Mouse (Mus musculus) gastrocnemius, adult 18-20 months (tissue): Measurements from ENCODE around the gene Sugp1. TPM values are rescaled to one million over a fixed set of nuclear protein-coding genes. Genes with fewer than 3 reads are reported as not detected.
"Not testable (repeated sequence)": the region's sequence is repeated elsewhere in the genome, so short reads cannot be mapped to it uniquely, and the experiment has no call there.

Experiments
- DNase-seq: peaks from one replicate; pipeline ENCODE4 v3.0.0; 2021; ENCODE audit warnings: low spot score
- long read RNA-seq, 2 experiments: library from polyadenylated mRNA; stranded (forward); transcript quantifications; one replicate each; pipeline ENCODE4 v2.0.0; 2021
- total RNA-seq, 2 experiments: library from RNA; stranded (reverse); gene quantifications; 2 replicates each; pipeline ENCODE4 v1.2.3; 2021

The Sugp1 gene
- 10 to 100 TPM; 16.1 to 19.5 TPM for total RNA-seq
- long read RNA-seq, experiment 1, transcript Sugp1-201 (14 exons, 2,681 nt) = major isoform, 14 of 22 reads
- long read RNA-seq, experiment 1, partial matches to known transcripts = 1 of 22 reads
- long read RNA-seq, experiment 1, other reads (novel, unspliced or antisense) = 7 of 22 reads
- long read RNA-seq, experiment 2, transcript Sugp1-201 (14 exons, 2,681 nt) = major isoform, 27 of 40 reads
- long read RNA-seq, experiment 2, partial matches to known transcripts = 8 of 40 reads
- long read RNA-seq, experiment 2, other reads (novel, unspliced or antisense) = 5 of 40 reads

DNA sequence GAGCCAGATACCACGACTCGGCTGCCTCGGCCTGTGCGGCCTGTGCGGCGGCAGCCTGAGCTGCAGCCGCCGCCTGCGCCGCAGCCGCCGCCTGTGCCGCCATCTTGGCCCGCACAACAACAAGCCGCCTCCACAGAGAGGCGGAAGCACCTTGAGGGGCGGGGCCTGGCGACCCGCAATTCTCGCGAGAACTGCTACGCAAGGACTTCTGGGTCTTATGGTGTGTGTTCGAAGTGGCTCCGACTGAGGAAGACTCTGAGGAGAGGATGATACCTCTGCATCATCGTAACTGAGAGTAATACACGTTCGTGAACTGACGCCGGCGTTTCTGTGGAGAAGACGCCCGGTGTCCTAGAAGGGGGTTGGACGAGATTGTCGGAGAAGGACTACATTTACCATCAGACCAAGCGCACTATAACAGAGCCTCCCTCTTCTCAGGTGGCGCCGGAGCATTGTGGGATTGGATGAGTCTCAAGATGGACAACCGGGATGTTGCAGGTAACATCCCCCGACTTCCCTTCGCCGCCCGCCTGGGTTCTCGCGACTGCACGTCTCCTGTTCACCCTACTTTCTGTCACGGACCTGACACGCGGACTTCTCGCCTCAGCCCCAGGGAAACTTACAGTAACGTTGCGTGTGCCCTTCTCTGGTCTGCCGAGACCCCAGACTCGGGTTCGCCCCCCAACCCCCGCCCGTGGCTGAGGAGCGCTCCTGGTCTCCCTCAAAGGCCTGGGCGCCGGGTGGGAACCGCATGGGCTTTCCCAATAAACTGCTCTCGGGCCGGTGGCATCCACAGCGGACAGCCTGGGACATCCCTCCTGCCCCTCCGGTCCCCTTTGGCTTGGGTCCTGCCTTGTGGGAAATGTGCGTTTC is at the start of gene Sugp1, which contains the start of gene Mau2:
Gene Sugp1 (plus strand): TSS at position 231 of the 873 bp plus-strand sequence.
Gene Mau2 (minus strand): TSS at position 152 of the 873 bp plus-strand sequence.
- DNase-seq = peak; percentile 97

DNA sequence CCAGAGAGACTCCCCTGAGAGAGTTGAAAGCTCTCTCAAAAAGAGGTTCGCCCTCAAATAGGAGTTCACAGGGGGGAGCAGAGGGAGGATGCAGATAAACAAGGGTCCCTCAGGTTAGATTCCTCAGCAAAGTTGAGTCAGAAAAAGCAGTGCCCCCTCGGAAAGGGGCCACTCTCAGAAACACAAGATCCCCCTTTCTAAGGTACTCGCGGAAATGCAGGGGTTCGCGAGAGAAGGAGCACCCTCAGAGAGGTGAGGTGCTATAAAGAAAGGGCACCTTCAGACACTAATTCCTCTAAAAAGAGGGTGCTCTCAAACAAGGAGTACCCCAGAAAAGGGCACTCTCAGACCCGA is 47.2 kb upstream of the Sugp1 start:
- no peak for DNase-seq

DNA sequence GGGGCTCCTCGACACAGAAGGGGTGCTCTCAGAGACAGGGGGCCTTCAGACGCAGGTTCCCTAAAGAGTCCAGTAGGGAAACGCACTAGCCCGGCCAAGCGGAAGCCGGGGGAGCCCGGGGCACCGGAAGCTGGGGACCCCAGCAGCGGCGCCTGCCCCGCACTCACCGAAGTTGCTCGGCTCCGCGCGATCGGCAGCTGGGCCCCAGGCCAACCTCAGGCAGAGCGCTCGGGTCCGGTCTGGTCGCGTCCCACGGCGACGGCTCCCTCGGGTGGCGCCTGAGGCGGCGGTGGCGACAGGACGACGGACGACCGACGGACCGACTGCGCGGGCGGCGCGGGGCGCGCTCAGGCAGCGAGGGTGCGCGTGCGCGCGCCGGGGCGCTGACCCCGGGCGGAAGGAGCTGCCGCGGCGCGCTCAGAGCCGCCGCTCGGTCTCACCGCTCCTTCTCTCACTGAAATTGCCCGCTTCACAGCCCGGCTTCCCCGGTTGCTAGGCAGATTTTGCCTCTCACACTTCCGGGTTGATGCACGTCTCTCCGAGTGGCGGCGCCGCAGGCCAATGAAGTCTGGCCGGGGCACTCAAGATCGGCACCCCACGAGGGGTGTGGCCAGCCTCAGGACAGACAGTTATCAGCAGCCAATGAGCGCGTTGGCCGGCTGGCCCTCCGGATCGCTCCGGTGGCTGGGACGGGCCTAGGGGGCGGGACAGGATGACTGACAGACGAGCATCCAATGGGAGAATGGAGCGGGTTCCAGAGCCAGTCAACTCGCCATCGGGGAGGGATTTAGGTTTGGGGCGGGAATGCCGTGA is 46.6 kb upstream of the Sugp1 start, which contains the start of gene Gatad2a:
Gene Gatad2a (minus strand): TSS at position 609 of the 813 bp plus-strand sequence.
- peak; percentile 100 for DNase-seq

DNA sequence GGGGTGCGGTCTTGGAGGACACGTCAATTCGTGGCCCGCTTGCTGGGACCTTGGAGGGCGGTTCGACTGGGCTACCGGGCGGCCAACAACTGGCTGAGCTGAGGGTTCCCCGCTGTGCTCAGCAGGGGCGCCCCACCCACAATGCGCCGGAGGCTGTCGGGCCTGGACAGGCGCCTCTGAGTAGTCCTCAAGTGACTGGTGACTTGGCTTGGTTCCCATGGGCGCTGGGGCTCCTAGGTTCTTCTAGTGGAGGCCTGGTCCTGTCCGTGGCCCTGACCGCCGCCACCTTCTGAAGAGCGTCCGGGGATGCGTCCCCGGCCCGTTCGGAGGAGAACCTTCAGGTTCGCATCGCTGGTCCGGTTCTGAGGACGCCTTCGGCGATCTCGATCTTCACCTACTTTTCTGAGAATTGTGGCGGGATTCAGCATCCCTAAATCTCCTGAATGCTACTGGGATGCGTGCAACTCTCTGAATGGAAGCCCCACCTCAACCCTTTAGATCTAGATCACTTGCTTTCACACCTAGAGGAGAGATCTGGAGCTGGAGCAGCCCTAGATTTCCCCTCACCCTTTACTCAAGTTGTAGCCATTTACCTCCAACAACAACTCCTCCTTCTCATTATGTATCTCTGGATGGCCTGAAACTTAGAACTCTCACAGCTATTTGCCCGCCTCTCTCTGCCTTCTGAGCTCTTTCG is 45.9 kb upstream of the Sugp1 start:
- no peak for DNase-seq

DNA sequence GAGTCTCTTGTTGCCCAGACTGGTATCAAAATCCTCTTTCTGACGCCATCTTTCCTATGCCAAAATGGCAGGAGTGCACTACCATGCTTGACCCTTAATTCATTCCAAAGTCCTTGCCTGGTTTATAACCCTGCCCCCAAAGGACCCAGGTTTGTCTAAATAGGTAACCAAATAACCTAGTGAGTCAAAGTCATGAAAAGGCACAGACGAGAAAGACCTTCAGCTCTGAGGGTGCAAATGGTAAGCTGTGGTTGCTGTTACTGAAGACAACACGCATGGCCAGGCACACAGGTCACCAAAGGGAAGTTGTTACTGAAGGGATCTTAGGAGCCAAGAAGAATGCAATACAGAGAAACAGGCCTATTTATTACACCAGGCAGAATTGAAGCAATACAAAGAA is 43.9 kb upstream of the Sugp1 start:
- DNase-seq = no peak

DNA sequence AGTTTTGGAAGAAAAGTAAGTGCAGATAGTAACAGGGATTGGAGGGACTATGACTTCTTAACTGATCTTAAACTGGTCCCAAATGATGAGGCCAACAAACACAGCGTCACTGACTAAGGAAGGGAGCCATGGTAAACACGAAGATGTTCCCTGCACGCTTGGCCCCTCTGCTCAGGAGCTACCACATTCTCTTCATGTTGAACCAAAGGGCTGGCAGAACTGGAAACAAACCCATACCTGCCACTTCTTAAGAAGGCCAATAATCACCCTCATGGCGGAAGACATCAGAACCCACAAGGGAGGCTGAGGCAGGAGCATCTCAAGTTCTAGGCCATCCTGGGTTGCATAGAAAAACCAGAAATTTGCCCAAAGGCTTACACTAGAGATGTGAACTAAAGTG is 43.4 kb upstream of the Sugp1 start:
- DNase-seq = no peak

DNA sequence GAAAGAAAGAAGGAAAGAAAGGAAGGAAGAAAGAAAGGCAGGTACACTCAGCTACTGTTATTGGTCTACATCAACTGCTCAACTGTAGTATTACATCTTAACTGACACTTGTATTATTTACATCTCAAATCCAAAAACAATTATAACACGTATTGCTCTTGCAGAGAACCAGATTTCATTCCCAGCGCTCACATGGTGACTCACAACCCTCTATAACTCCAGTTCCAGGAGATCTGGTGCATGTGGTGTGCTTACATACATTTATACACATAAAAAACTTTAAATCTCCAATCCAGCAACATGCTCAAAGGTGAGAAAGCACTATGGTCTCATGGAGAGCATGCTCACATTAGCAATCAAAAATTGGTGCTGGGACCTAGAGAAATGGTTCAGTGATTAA is 42.4 kb upstream of the Sugp1 start:
- no peak for DNase-seq

DNA sequence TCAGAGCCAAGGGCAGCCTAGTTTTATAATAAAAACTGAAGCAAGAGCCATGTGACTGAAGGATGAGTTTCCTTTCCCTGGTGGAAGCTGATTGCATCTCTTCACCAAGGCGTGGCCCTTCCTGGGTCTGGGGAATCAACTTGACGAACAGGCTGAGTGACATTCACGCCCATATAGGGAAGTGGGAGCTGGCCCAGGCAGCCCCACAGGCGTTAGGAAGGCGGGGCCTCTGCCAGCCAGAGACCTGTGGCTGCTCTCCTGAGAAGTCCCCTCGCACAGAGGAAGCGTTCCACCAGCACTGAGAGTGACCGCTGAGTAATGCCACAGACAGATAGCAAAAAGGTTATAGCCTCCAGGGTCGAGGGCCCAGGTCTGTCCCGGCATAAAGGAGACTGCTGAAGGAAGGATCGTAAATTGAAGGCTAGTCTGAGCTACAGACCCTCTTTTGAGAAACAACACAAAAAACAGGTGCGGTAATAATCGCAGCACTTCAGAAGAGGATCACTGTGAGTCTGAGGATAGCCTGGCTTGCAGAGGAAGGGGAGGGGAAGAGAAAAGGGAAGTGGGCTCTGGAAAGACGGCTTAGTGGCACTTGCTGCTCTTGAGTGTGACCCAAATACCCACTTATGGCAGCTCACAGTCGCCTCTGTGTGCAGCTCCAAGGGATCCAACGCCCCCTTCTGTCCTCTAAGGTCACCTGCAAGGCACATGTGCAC is 41.3 kb upstream of the Sugp1 start:
- peak; percentile 64 for DNase-seq

DNA sequence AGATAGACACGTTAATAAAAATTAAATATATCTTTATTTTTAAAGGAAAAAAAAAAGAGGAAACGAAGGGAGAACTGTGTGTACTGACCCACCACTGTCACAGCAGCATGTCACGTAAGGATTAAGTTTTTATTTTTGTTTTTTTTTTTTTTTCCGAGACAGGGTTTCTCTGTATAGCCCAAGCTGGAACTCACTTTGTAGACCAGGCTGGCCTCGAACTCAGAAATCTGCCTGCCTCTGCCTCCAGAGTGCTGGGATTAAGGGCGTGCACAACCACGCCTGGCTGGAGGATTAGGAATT is 40.8 kb upstream of the Sugp1 start:
- DNase-seq = not testable (repeated sequence)

DNA sequence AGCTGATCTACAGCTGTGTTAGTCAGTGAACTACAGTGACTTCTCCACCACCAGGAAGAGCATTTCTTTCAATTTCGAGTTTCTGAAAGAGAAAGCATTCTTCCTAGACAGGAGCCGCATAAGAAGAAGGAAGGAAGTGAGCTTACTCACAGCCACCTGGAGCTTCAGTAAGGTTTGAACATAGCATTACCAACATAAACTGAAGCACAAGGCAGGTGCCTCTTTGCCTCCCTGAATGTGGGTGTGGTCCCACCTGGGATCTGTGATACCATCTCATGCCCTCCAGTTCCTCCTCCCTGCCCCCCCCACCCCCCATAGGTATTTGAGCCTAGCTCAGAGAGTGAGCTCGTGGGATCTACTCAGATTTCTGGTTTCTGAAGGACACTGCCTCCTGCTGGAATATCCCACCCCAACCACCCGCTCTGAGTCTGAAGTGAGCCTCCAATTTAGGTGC is 39.4 kb upstream of the Sugp1 start:
- DNase-seq = no peak

DNA sequence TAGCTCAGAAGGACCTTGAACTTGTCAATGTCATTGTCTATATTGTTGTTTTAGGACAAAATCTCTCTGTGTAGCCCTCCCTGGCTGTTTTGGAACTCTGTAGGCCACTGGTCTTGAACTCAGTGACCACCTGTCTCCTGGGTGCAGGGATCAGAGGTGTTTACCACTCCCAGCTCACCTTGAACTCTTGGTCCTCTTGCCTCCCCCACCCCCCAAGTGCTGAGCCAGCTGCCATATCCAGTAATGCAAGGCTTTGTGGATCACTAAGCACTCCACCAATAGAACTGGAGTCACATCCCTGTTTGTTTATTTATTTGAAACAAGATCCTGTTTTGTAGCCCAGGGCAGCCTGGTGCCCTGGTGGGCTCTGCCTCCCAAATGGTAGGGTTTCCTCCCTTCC is 38.3 kb upstream of the Sugp1 start:
- DNase-seq = no peak

DNA sequence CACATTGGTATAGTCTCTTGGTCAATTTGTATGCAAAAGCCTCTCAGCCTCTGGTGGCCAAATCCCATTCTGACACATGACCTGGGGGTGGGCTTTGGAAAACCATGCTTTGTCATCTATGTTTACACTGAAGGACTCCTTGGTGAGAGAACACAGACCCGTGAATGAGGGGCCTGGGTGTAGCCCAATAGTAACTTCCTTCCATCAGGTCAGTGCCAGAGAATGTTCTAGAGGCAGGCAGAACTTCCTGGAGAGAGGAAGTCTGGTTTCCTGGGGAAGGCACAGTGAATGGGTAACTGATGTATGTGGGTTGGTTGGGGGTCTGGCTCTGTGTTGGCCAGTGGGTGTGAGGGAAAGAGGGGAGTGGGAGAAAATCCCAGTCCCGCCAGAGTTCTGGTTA is 37.4 kb upstream of the Sugp1 start:
- DNase-seq = no peak

DNA sequence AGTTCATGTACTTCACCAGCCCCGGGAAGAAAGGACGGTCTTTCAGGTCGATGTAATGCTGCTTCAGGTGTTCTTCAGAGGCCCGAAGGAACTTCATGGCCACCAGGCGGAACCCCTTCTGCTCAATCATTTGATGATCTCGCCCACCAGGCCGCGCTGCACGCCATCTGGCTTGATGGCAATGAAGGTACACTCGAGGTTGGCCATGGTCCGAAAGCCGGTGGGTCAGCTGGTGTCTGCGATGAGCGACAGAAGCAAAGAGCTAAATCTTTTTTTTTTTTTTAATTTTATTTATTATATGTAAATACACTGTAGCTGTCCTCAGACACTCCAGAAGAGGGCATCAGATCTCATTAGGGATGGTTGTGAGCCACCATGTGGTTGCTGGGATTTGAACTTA is 31.8 kb upstream of the Sugp1 start:
- DNase-seq = not testable (repeated sequence)

DNA sequence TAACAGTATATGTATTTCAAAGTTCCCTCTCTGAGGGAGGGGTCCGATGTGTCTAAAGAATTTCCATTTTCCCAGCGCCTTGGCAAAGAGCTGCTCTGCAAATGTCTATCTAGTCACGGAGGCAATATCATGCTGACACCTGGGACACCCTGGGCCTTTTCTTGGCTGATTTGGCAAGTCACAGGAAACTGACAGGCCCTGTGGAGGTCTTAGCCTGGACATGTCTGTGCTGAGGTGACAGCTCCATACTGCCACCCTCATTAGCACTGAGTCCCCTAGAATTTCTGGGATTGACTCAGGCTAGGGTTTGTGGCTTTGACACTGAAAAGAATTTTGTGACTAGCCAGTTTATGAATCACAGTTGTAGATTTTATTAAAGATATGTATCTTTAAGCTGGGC is 30.3 kb upstream of the Sugp1 start:
- no peak for DNase-seq

DNA sequence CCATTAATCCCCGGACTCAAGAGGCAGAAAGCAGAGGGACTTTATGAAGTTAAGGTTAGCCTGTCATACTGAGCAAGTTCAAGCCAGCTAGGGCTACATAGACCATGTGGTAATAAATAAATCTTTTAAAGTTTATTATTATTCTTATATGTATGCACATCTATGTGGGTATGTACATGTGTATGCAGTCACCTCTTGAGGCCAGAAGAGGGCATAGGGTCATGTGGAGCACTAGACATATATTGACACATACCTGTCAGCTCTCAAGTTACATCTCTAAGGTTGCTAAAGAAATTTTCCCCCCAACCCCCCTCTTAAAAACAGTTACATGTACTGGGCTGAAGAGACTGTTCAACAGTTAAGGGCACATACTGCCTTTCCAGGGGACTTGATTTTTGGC is 29.9 kb upstream of the Sugp1 start:
- DNase-seq = no peak

DNA sequence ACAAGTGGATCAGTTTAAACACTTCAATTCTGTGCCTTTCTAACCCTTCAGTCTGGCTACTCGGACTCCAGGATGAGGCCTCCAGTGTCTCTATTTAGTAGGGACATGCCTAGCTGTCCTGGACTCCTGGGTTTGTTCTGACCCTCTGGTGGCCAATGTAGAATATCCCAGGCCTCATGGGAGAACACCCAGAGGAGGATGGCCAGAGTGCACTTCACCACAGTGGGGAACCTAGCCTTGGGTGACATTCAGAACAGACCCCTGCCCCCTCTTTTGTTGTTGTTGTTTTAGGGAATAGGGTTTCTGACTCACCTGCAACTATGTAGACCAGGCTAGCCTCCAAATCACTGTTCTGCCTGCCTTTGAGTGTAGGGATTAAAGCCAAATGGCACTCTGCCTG is 27.6 kb upstream of the Sugp1 start:
- no peak for DNase-seq

DNA sequence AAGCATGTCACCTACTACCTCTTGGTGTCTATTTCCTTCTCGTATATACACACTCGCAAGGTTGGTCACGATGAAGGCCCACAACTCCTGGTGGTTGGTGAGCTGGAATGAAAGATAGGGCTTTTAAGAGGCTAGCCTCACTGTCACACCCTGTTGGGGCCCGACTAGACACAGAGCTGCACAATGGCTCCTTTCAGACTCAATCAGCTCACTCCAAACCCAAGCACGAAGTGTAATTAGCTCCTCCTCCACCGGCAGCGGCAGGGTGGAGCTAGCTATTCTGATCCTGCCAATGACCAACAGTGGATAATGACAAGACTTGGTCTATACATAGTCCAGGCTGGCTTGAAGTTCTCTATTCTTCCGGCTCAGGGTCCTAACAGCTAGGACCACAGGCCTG is 19.0 kb upstream of the Sugp1 start:
- no peak for DNase-seq

DNA sequence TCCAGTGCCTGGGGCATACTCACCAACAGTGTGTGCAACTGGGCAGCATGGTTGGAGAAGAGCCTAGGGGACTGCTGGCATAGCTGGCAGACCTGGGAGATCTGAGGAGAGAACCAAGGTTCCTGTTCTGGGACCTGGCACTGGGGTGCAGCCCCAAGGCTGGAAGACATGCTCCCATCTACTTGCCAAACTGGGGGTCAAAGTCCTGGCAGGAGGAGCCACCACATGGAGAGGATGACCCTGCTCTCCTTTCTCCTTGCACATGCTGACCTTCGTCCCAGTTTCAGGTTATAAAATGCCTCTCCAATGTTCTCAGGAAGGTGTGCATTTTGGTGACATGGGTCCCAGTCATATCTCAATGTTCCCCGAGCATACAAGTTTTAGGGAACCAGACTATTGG is 16.5 kb upstream of the Sugp1 start:
- no peak for DNase-seq

DNA sequence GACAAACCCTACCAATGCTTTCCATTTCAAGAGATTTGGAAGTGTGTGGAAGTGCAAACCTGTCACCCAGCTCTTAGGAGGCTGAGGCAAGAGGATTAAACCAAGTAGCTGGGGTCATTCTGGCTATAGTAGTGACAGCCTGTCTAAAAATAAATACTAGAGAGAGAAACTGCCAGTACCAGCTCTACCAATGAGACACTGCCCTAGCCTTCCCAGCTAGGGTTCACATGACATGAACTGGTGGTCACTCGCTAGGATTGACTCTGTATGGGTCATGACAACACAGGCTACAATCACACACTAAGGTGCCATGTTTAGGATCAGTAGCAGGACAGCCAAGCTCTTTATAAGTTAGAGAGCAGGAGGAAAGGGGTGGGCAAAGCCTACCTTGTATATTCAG is 12.4 kb upstream of the Sugp1 start:
- peak; percentile 38 for DNase-seq

DNA sequence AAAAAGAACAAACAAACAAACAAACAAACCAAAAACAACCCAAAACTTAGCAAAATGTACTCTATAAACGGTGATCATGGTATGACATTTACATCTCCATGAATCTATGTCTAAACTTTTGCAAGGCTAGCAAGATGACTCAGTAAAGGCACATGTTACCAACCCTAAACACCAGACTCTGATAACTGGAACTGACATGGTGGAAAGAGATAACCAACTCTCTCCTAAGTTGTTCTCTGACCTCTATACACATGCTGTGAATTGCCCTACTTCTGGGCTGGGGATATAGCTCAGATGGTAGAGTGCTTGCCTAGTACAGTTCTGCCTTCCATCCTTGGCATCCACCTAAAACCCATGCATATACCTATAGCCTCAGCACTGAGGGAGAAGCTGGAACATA is 4.6 kb upstream of the Sugp1 start:
- no peak for DNase-seq
